Mouse (Mus musculus) brain, embryonic 18.5 days (tissue): ENCODE data around the gene Apoc2.

ENCODE experiments used
- DNase-seq: peaks from one replicate; pipeline ENCODE4 v3.0.0-alpha.2; 2012; ENCODE audit warnings: low read depth, low spot score

The Apoc2 gene

GRCm38 (mm10) chr7:19678901-19679300, 1.2 kb upstream of the Apoc2 start:
- no peak for DNase-seq

- no peak for DNase-seq
These were observed 1.1 kb downstream of the Apoc2 start for GRCm38 (mm10) chr7:19676662-19677061.

- DNase-seq: no peak
These were observed 1.9 kb downstream of the Apoc2 start for GRCm38 (mm10) chr7:19675824-19676223.

- DNase-seq: no peak
These were observed 4.5 kb downstream of the Apoc2 start for GRCm38 (mm10) chr7:19673083-19673699.

- no peak for DNase-seq
These were observed 6.2 kb downstream of the Apoc2 start for GRCm38 (mm10) chr7:19671511-19671910.

- DNase-seq: peak; percentile 77
These were observed 8.6 kb downstream of the Apoc2 start for GRCm38 (mm10) chr7:19668947-19669721.

- DNase-seq: no peak
These were observed 10.3 kb downstream of the Apoc2 start for GRCm38 (mm10) chr7:19667434-19667833.

- no peak for DNase-seq
These were observed 11.0 kb downstream of the Apoc2 start for GRCm38 (mm10) chr7:19666750-19667149.

- DNase-seq: peak; percentile 96
These were observed 12.5 kb downstream of the Apoc2 start, which contains the start of gene Clptm1 for GRCm38 (mm10) chr7:19664955-19665841. Gene Clptm1, minus strand, starts transcription at chr7:19665033.

GRCm38 (mm10) chr7:19664455-19664954, 13.2 kb downstream of the Apoc2 start:
- no peak for DNase-seq

GRCm38 (mm10) chr7:19663940-19664339, 13.8 kb downstream of the Apoc2 start:
- no peak for DNase-seq

- no peak for DNase-seq
These were observed 25.1 kb downstream of the Apoc2 start for GRCm38 (mm10) chr7:19652614-19653013.

- no peak for DNase-seq
These were observed 26.5 kb downstream of the Apoc2 start for GRCm38 (mm10) chr7:19651063-19651786.

GRCm38 (mm10) chr7:19641223-19641622, 36.5 kb downstream of the Apoc2 start:
- DNase-seq: no peak

- DNase-seq: no peak
These were observed 42.5 kb downstream of the Apoc2 start for GRCm38 (mm10) chr7:19635074-19635827.

GRCm38 (mm10) chr7:19634591-19634990, 43.1 kb downstream of the Apoc2 start:
- no peak for DNase-seq

- DNase-seq: no peak
These were observed 43.9 kb downstream of the Apoc2 start for GRCm38 (mm10) chr7:19633855-19634254.

- no peak for DNase-seq
These were observed 44.5 kb downstream of the Apoc2 start for GRCm38 (mm10) chr7:19633197-19633596.

- DNase-seq: no peak
These were observed 45.0 kb downstream of the Apoc2 start for GRCm38 (mm10) chr7:19632720-19633119.

GRCm38 (mm10) chr7:19632275-19632674, 45.5 kb downstream of the Apoc2 start:
- DNase-seq: no peak

- DNase-seq: peak; percentile 54
These were observed 48.4 kb downstream of the Apoc2 start, which contains the start of gene Relb for GRCm38 (mm10) chr7:19629361-19629734. Gene Relb, minus strand, starts transcription at chr7:19629438.
